Mouse (Mus musculus): ENCODE measurements around the gene Pclo.
"Not testable (repeated sequence)": the region's sequence is repeated elsewhere in the genome, so short reads cannot be mapped to it uniquely, and the experiment has no call there.

Pclo gene

DNA sequence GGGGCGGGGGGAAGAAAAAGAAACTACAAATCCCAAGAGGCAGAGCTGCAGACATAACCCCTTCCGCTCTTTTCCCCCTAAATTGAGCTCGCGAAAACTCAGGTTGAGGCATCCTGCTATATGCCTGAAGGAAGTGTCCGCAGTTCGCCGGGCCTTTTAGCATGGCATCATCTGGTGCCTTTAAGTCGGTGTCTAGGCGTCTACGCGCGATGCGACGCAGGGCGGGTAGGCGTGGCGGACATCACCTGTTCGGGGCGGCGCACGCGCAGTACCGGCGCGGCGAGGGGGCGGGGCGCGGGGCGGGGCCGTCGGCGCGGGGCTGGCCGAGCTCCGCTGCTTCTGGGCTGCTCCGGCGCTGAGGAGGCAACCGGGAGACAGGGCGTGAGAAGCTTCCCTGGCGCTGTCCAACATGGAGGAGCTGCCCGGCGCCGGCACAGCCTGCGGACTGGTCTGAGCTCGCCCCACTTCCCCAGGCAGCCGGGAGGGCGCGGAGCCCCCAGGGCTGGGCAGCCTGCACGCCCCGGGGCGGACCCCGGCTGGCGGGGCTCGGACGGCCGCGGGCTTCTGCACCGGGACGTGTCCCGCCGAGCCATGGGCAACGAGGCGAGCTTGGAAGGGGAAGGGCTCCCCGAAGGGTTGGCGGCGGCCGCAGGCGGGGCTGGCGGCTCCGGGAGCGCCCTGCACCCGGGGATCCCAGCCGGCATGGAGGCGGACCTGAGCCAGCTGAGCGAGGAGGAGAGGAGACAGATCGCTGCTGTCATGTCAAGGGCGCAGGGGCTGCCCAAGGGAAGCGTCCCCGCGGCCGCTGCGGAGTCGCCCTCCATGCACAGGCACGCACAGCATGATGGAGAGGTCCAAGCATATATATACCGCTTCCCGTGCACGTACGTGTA, at the start of gene Pclo:
Gene Pclo (plus strand): TSS at position 288 of the 893 bp plus-strand sequence.
- peak; percentile 87 to 93 for DNase-seq

DNA sequence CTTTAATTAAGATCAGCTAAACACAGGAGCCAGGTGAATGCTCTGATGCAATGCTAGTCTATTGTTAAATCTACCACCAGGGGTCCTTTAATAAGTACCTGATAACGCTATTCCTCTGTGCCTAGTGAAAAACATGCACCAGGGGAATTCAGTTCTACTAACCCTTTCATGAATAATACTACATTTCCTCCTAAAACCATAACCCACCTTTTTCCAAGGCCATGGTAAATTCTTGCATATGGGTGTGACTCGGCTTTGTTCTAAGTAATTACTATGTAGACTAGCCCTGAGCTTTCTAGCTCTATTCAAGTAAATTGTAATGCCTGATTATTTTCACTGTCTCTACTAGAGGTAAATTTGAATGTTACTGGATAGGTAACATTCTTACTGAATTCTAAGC, 20.3 kb upstream of the Pclo start:
- not testable (repeated sequence) for DNase-seq

GRCm38 (mm10) chr5:14508522-14508921, 6.2 kb upstream of the Pclo start:
- DNase-seq, result no peak

- DNase-seq, result no peak
Observed at GRCm38 (mm10) chr5:14509621-14510020, 5.1 kb upstream of the Pclo start.

DNA sequence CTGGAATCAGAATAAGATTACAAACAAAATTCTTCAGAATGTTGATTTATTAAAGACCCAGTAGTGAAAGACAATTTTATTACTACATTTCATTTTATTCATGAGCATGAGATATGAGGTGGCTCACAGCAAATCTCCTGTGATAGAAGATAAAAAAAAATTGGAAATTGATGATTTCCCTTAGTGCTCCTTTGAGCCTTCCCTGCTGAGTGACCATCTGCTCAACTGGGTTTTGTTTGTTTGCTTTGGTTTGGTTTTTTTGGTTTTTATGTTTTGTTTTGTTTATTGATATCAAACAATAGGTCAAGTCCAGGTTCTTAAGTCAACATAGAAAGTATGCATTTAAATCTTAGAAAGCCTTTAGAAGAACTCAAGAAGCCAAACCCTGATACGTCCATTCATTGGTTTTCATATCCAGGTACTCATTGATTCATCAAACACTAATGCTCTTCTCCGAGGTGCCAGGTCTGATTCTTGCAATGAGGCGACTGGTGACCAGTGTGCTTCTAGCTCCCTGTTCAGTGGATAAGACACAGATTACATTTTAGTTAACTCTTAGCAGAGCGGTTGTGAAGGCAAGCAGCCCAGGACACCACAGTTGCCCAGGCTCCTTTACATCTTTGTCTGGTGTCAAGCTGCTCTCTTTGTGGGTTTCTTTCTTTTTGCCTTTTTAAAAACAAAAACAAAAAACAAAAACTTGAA, 3.6 kb downstream of the Pclo start:
- DNase-seq, result no peak

GRCm38 (mm10) chr5:14522006-14522405, 7.3 kb downstream of the Pclo start:
- no peak for DNase-seq

DNA sequence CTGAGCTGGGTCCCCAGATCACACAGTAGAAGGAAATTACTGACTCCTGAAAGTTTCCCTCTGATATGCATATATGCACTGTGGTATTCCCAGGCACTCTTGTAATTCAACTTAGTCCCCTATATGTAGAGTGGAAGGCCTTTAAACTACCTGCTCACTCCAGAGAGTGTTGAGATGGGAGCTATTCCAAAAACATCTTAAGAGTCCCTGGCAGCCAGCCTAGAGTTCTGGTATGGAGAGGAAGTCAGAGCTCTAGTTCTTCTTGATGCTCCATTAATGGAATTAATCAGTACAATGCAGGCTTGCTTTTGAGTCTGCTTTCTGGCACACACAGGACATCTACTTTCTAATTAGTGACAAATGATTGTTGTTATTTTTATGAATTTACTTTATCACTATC, 11.3 kb downstream of the Pclo start:
- DNase-seq, result no peak

DNA sequence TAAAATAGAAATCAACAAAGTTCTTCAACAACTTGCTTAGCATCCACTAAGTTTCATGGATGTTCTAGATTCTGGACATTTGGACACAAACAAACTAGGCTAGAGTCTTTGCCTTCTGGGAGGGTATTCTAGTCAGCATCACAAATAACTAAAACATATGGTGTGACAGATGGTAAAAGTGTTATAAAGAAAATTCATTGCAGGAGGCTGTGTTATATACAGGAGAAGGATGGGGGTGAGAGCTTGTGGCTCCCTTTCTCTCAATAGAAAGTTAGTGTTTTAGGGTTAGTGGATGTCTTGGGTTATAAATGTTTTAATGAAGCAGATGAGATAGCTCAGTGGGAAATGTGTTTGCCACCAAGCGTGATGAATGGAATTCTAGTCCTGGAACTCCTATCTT, 13.1 kb downstream of the Pclo start:
- DNase-seq, result no peak

- DNase-seq, result no peak
Observed at GRCm38 (mm10) chr5:14531906-14532305, 17.2 kb downstream of the Pclo start.

- no peak for DNase-seq
Observed at GRCm38 (mm10) chr5:14539346-14539745, 24.6 kb downstream of the Pclo start.

DNA sequence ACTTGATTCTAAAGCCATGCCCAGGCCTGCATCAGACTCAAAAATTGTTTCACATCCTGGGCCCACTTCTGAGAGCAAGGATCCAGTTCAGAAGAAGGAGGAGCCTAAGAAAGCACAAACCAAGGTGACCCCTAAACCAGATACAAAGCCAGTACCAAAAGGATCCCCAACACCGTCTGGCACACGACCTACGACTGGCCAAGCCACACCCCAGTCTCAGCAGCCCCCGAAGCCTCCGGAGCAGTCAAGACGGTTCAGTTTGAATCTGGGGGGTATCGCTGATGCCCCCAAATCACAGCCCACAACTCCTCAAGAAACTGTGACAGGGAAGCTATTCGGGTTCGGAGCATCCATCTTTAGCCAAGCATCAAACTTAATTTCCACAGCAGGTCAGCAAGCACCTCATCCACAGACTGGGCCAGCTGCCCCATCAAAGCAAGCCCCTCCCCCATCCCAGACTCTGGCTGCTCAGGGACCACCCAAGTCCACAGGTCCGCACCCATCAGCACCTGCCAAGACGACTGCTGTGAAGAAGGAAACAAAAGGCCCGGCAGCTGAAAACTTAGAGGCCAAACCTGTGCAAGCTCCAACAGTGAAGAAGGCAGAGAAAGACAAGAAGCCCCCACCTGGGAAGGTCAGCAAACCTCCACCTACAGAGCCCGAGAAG, 25.4 kb downstream of the Pclo start:
- no peak for DNase-seq

GRCm38 (mm10) chr5:14575626-14576025, 60.9 kb downstream of the Pclo start:
- DNase-seq, result no peak

DNA sequence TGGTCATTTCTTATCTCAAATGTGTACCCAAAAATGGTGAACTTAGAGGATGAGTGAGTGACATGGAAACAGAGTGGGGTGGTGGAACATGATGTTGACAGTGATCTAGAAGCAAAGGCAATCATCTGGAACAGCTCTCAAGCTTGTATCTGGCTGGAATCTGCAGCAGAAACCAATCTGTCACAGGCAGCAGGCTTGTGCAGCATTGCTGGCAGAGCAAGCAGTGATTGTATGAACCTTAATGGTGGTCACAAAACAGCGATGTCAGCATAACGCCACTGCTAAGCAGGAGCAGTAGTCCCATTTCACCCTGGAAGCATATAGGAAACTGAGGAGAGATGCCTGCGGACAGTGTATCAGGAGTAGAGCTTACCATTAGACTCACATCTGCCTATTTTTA, 76.8 kb downstream of the Pclo start:
- DNase-seq, result no peak

GRCm38 (mm10) chr5:14595426-14596013, 80.8 kb downstream of the Pclo start:
- DNase-seq, result no peak

- no peak for DNase-seq
Observed at GRCm38 (mm10) chr5:14608318-14608717, 93.6 kb downstream of the Pclo start.

GRCm38 (mm10) chr5:14621146-14621545, 106.4 kb downstream of the Pclo start:
- no peak for DNase-seq

GRCm38 (mm10) chr5:14623360-14623759, 108.6 kb downstream of the Pclo start:
- peak; percentile 1 to 11 for DNase-seq

DNA sequence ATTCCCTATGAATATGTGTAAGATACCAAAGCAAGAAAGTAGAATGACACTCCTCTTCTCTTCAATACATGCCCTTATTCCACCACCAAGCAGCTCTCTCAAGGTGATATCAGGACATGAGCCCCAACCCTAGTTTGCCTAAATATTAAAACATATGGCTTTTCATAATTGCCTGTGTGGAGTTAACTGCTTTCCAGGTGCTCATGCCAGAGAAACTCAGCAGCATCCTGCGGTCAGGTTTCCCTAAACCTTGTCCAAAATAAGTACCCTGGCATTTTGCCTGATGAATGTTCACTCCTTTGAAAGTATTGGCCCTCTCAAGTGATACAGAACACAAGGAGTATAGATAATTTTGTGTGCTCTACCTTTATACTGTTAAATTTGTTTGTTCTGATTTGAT, 126.5 kb downstream of the Pclo start:
- no peak for DNase-seq

- DNase-seq, result no peak
Observed at GRCm38 (mm10) chr5:14645856-14646255, 131.1 kb downstream of the Pclo start.

- no peak for DNase-seq
Observed at GRCm38 (mm10) chr5:14660637-14661036, 145.9 kb downstream of the Pclo start.

- DNase-seq, result no peak
Observed at GRCm38 (mm10) chr5:14662180-14662579, 147.5 kb downstream of the Pclo start.

DNA sequence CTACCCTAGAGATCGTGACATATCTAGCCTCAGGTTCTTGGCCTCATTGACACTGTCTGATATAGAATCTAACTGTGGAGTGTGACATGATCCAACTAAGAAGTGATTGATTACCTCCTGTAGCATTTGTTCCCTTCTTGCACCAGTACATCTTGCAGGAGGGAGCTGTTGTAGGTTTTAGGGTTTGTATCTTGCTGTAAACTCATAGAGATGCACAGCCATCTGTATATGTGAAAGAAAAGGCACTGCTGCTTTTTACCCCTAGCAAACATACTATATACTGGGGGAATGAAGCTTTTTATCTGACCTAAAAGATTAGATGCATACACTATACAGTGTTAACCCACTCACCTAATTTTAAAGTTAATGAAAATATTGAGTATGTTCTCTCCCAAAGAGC, 147.9 kb downstream of the Pclo start:
- no peak for DNase-seq

DNA sequence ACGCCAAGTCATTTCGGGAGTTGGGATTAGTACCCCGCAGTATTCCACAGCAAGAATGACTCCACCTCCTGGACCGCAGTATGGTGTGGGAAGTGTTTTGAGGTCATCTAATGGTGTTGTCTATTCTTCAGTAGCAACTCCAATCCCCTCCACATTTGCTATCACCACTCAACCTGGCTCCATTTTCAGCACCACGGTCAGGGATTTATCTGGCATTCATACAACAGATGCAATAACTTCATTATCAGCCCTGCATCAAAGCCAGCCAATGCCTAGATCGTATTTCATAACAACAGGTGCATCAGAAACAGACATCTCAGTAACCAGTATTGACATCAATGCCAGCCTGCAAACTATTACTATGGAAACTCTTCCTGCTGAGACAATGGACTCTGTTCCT, 165.7 kb downstream of the Pclo start:
- peak; percentile 39 to 43 for DNase-seq
